Mouse (Mus musculus): ENCODE data around the gene Haao. TPM values are rescaled to one million over a fixed set of nuclear protein-coding genes. Genes with fewer than 3 reads are reported as not detected.

Haao gene
- polyA plus RNA-seq, 1 experiment, result not detected

DNA sequence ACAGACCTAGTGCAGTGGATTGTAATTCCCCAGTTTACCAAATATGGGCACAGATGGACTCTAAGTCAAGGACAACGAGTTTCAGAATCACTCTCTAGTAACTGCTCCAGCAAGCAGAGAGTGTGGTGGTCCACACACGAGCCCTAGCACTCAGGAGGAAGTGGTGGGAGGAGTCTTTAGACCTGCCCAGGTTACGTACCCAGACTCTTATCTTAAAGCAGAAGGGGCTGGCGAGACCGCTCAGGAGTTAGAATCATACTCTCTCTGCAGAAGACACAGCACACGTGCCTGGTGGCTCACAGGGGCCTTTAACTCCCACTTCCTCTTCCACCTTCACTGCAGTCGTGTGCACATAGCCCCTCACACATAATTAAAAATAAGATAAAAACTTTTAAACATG lies 40.4 kb downstream of the Haao start:
- no peaks in the 10 kb centered on the region for H3K79me2 ChIP-seq (ENCODE audit: control insufficient read depth, insufficient read depth)
- no peaks in the 10 kb centered on the region for H3K27me3 ChIP-seq (ENCODE audit: control insufficient read depth, insufficient read depth, insufficient read length)
- H3K79me3 ChIP-seq (ENCODE audit: low read depth), result no peaks in the 10 kb centered on the region
- H3K4me3 ChIP-seq (ENCODE audit: insufficient read depth, poor library complexity, severe bottlenecking), result no peak overlapping the region
- no peak overlapping the region for H3ac ChIP-seq (ENCODE audit: control insufficient read depth, insufficient read length, low read depth)
- no peaks in the 10 kb centered on the region for H3K36me3 ChIP-seq (ENCODE audit: control insufficient read depth, insufficient read depth)
- no peak for TF ChIP-seq USF1 (IDR thresholded peaks at IDR 0.05; ENCODE audit: low read depth)
- TF ChIP-seq MYOD1 (IDR thresholded peaks at IDR 0.05; ENCODE audit: control insufficient read depth, insufficient read length, low read depth), result no peak
- TF ChIP-seq CEBPB (IDR thresholded peaks at IDR 0.05; ENCODE audit: low read depth), result no peak
- TF ChIP-seq MAX (IDR thresholded peaks at IDR 0.05), result no peak
- TF ChIP-seq CTCF (IDR thresholded peaks at IDR 0.05; ENCODE audit: control insufficient read depth, insufficient read depth, insufficient read length), result no peak
- TF ChIP-seq FOSL1 (IDR thresholded peaks at IDR 0.05; ENCODE audit: insufficient read depth, low read length, poor library complexity, severe bottlenecking), result no peak
- no peak for TF ChIP-seq MYOG (IDR thresholded peaks at IDR 0.05; ENCODE audit: control insufficient read depth, extremely low read depth, insufficient read length)

DNA sequence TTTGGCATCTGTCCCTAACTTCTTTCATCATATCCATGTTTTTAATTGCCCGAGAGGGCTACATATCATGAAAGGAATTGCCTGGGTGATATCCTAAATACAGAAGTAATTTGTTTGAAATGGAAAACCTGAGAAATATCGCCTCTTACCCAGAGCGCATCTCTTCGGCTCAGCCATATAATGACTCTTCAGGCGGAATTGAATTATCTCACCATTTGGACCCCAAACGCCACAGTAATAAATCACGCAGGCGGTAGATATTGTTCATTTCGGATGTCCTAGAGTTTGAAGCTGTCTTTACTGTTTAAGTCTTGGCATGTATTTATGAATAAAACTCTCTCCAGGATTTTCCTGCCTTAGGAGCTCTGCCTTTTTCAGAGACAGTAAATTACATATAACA lies 42.7 kb downstream of the Haao start:
- Histone ChIP-seq H3ac (ENCODE audit: control insufficient read depth, insufficient read length, low read depth) (no peak overlapping the region), H3K27me3 (ENCODE audit: control insufficient read depth, insufficient read depth, insufficient read length) (no peaks in the 10 kb centered on the region), H3K4me3 (ENCODE audit: insufficient read depth, poor library complexity, severe bottlenecking) (no peak overlapping the region), H3K79me3 (ENCODE audit: low read depth) (no peaks in the 10 kb centered on the region), H3K36me3 (ENCODE audit: control insufficient read depth, insufficient read depth) (no peaks in the 10 kb centered on the region), H3K79me2 (ENCODE audit: control insufficient read depth, insufficient read depth) (no peaks in the 10 kb centered on the region)
- no peak for TF ChIP-seq CTCF (IDR thresholded peaks at IDR 0.05; ENCODE audit: control insufficient read depth, insufficient read depth, insufficient read length)
- no peak for TF ChIP-seq MYOD1 (IDR thresholded peaks at IDR 0.05; ENCODE audit: control insufficient read depth, insufficient read length, low read depth)
- TF ChIP-seq CEBPB (IDR thresholded peaks at IDR 0.05; ENCODE audit: low read depth), result no peak
- TF ChIP-seq MYOG (IDR thresholded peaks at IDR 0.05; ENCODE audit: control insufficient read depth, extremely low read depth, insufficient read length), result no peak
- TF ChIP-seq FOSL1 (IDR thresholded peaks at IDR 0.05; ENCODE audit: insufficient read depth, low read length, poor library complexity, severe bottlenecking), result no peak
- TF ChIP-seq MAX (IDR thresholded peaks at IDR 0.05), result no peak
- TF ChIP-seq USF1 (IDR thresholded peaks at IDR 0.05; ENCODE audit: low read depth), result no peak

DNA sequence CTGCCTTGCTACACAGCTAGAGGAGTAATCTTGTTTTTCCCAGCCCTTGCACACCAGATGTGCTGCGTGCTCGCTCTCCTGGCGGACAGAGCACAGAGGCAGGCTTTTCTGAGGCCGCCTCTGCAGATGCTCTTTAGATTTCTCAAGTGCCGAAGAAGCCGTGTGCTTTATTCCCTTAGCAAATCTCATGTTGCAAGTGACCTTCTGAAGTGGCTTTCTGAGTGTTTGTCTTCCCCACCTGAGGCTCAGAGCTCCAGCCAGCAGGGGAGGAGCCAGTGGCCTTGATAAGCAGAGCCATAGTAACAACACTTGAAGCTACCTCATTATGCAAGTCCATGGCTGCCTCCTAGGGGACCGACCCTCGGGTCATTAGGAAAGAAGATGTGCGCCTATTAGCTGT lies 43.8 kb downstream of the Haao start:
- H3K36me3 ChIP-seq (ENCODE audit: control insufficient read depth, insufficient read depth), result no peaks in the 10 kb centered on the region

GRCm38 (mm10) chr17:83799506-83800050 lies 48.2 kb downstream of the Haao start:
- no peaks in the 10 kb centered on the region for H3K27me3 ChIP-seq (ENCODE audit: control insufficient read depth, insufficient read depth, insufficient read length)
- H3K36me3 ChIP-seq (ENCODE audit: control insufficient read depth, insufficient read depth), result no peaks in the 10 kb centered on the region
- H3ac ChIP-seq (ENCODE audit: control insufficient read depth, insufficient read length, low read depth), result no peak overlapping the region
- H3K79me2 ChIP-seq (ENCODE audit: control insufficient read depth, insufficient read depth), result no peaks in the 10 kb centered on the region
- no peak for TF ChIP-seq FOSL1 (IDR thresholded peaks at IDR 0.05; ENCODE audit: insufficient read depth, low read length, poor library complexity, severe bottlenecking)
- no peak for TF ChIP-seq CTCF (IDR thresholded peaks at IDR 0.05; ENCODE audit: control insufficient read depth, insufficient read depth, insufficient read length)
- no peak for TF ChIP-seq MYOG (IDR thresholded peaks at IDR 0.05; ENCODE audit: control insufficient read depth, extremely low read depth, insufficient read length)
- TF ChIP-seq MAX (IDR thresholded peaks at IDR 0.05), result no peak
- no peak for TF ChIP-seq USF1 (IDR thresholded peaks at IDR 0.05; ENCODE audit: low read depth)
- no peaks in the 10 kb centered on the region for H3K79me3 ChIP-seq (ENCODE audit: low read depth)
- no peak overlapping the region for H3K4me3 ChIP-seq (ENCODE audit: insufficient read depth, poor library complexity, severe bottlenecking)

More for the DNA sequence above, 43.8 kb downstream of the Haao start:
- no peaks in the 10 kb centered on the region for H3K27me3 ChIP-seq (ENCODE audit: control insufficient read depth, insufficient read depth, insufficient read length)
- H3ac ChIP-seq (ENCODE audit: control insufficient read depth, insufficient read length, low read depth), result no peak overlapping the region
- H3K4me3 ChIP-seq (ENCODE audit: insufficient read depth, poor library complexity, severe bottlenecking), result no peak overlapping the region
- no peaks in the 10 kb centered on the region for H3K79me3 ChIP-seq (ENCODE audit: low read depth)
- TF ChIP-seq MYOG (IDR thresholded peaks at IDR 0.05; ENCODE audit: control insufficient read depth, extremely low read depth, insufficient read length), result no peak
- no peak for TF ChIP-seq MYOD1 (IDR thresholded peaks at IDR 0.05; ENCODE audit: control insufficient read depth, insufficient read length, low read depth)
- TF ChIP-seq FOSL1 (IDR thresholded peaks at IDR 0.05; ENCODE audit: insufficient read depth, low read length, poor library complexity, severe bottlenecking), result no peak
- TF ChIP-seq MAX (IDR thresholded peaks at IDR 0.05), result no peak
- TF ChIP-seq USF1 (IDR thresholded peaks at IDR 0.05; ENCODE audit: low read depth), result no peak
- TF ChIP-seq CTCF (IDR thresholded peaks at IDR 0.05; ENCODE audit: control insufficient read depth, insufficient read depth, insufficient read length), result no peak
- TF ChIP-seq CEBPB (IDR thresholded peaks at IDR 0.05; ENCODE audit: low read depth), result no peak
- no peaks in the 10 kb centered on the region for H3K79me2 ChIP-seq (ENCODE audit: control insufficient read depth, insufficient read depth)

DNA sequence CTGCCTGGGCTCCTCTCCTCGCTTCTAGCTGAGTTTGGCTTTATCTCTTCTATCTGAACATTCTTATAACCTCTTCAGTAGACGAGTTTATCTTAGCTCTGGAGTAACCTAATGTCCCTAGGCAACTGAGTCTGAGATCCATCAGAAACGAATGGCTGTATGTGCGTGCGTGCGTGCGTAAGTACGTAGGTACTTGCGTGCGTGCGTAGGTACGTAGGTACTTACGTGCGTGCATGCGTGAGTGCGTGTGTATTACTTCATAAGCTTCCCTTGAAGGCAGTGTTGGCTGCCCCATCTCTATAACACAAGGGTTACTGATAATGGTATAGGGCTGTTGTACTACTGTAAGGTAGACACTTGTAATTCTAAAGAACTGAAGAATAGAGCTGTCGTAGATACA lies 52.6 kb downstream of the Haao start:
- Histone ChIP-seq H3K79me2 (ENCODE audit: control insufficient read depth, insufficient read depth) (no peaks in the 10 kb centered on the region), H3K27me3 (ENCODE audit: control insufficient read depth, insufficient read depth, insufficient read length) (no peaks in the 10 kb centered on the region), H3K4me3 (ENCODE audit: insufficient read depth, poor library complexity, severe bottlenecking) (no peak overlapping the region), H3K36me3 (ENCODE audit: control insufficient read depth, insufficient read depth) (no peaks in the 10 kb centered on the region), H3K79me3 (ENCODE audit: low read depth) (no peaks in the 10 kb centered on the region), H3ac (ENCODE audit: control insufficient read depth, insufficient read length, low read depth) (no peak overlapping the region)
- no peak for TF ChIP-seq MAX (IDR thresholded peaks at IDR 0.05)
- no peak for TF ChIP-seq CEBPB (IDR thresholded peaks at IDR 0.05; ENCODE audit: low read depth)
- TF ChIP-seq USF1 (IDR thresholded peaks at IDR 0.05; ENCODE audit: low read depth), result no peak
- no peak for TF ChIP-seq MYOD1 (IDR thresholded peaks at IDR 0.05; ENCODE audit: control insufficient read depth, insufficient read length, low read depth)
- no peak for TF ChIP-seq CTCF (IDR thresholded peaks at IDR 0.05; ENCODE audit: control insufficient read depth, insufficient read depth, insufficient read length)
- TF ChIP-seq FOSL1 (IDR thresholded peaks at IDR 0.05; ENCODE audit: insufficient read depth, low read length, poor library complexity, severe bottlenecking), result no peak
- no peak for TF ChIP-seq MYOG (IDR thresholded peaks at IDR 0.05; ENCODE audit: control insufficient read depth, extremely low read depth, insufficient read length)

GRCm38 (mm10) chr17:83792388-83792787 lies 55.4 kb downstream of the Haao start:
- no peaks in the 10 kb centered on the region for H3K27me3 ChIP-seq (ENCODE audit: control insufficient read depth, insufficient read depth, insufficient read length)
- TF ChIP-seq CEBPB (IDR thresholded peaks at IDR 0.05; ENCODE audit: low read depth) (no peak), USF1 (IDR thresholded peaks at IDR 0.05; ENCODE audit: low read depth) (no peak), MAX (IDR thresholded peaks at IDR 0.05) (no peak), CTCF (IDR thresholded peaks at IDR 0.05; ENCODE audit: control insufficient read depth, insufficient read depth, insufficient read length) (no peak), MYOG (IDR thresholded peaks at IDR 0.05; ENCODE audit: control insufficient read depth, extremely low read depth, insufficient read length) (no peak), FOSL1 (IDR thresholded peaks at IDR 0.05; ENCODE audit: insufficient read depth, low read length, poor library complexity, severe bottlenecking) (no peak), MYOD1 (IDR thresholded peaks at IDR 0.05; ENCODE audit: control insufficient read depth, insufficient read length, low read depth) (no peak)
- no peak overlapping the region for H3ac ChIP-seq (ENCODE audit: control insufficient read depth, insufficient read length, low read depth)
- no peaks in the 10 kb centered on the region for H3K79me2 ChIP-seq (ENCODE audit: control insufficient read depth, insufficient read depth)
- H3K36me3 ChIP-seq (ENCODE audit: control insufficient read depth, insufficient read depth), result no peaks in the 10 kb centered on the region
- H3K4me3 ChIP-seq (ENCODE audit: insufficient read depth, poor library complexity, severe bottlenecking), result no peak overlapping the region
- H3K79me3 ChIP-seq (ENCODE audit: low read depth), result no peaks in the 10 kb centered on the region
